Mouse (Mus musculus) monocyte, adult 2 months (primary cell): ENCODE results near the gene Smco3.

Source experiments
- DNase-seq, 2 experiments: peaks; one replicate each; pipeline ENCODE4 v3.0.0; 2022; ENCODE audit warnings: low spot score in 2 of 2, low read depth in 1 of 2

Smco3 gene

GRCm38 (mm10) chr6:136847267-136847666, 12.0 kb upstream of the Smco3 start:
- DNase-seq, result no peak

- no peak for DNase-seq
Observed at GRCm38 (mm10) chr6:136845706-136846480, 10.6 kb upstream of the Smco3 start.

- no peak for DNase-seq
Observed at GRCm38 (mm10) chr6:136844903-136845302, 9.7 kb upstream of the Smco3 start.

GRCm38 (mm10) chr6:136837323-136837722, 2.1 kb upstream of the Smco3 start:
- no peak for DNase-seq

- DNase-seq, result no peak
Observed at GRCm38 (mm10) chr6:136831712-136832111, 3.5 kb downstream of the Smco3 start.

GRCm38 (mm10) chr6:136828681-136829080, 6.6 kb downstream of the Smco3 start:
- no peak for DNase-seq

GRCm38 (mm10) chr6:136827881-136828561, 7.2 kb downstream of the Smco3 start, which contains the start of gene Wbp11:
TSS of gene Wbp11 (minus strand) at chr6:136828233.
- DNase-seq, result peak; percentile 91 to 93

GRCm38 (mm10) chr6:136827516-136827880, 7.8 kb downstream of the Smco3 start, which contains the start of gene BC049715:
TSS of gene BC049715 (plus strand) at chr6:136827626.
- no peak for DNase-seq

- DNase-seq, result no peak
Observed at GRCm38 (mm10) chr6:136827116-136827515, 8.1 kb downstream of the Smco3 start.

- DNase-seq, result no peak
Observed at GRCm38 (mm10) chr6:136824987-136825386, 10.3 kb downstream of the Smco3 start.

GRCm38 (mm10) chr6:136821086-136821485, 14.2 kb downstream of the Smco3 start:
- DNase-seq, result no peak

- DNase-seq, result no peak
Observed at GRCm38 (mm10) chr6:136820381-136820780, 14.9 kb downstream of the Smco3 start.

- no peak for DNase-seq
Observed at GRCm38 (mm10) chr6:136817549-136817948, 17.7 kb downstream of the Smco3 start.

- DNase-seq, result no peak
Observed at GRCm38 (mm10) chr6:136816826-136817225, 18.4 kb downstream of the Smco3 start.

GRCm38 (mm10) chr6:136815381-136815780, 19.9 kb downstream of the Smco3 start:
- no peak for DNase-seq

- no peak for DNase-seq
Observed at GRCm38 (mm10) chr6:136813117-136813516, 22.1 kb downstream of the Smco3 start.

GRCm38 (mm10) chr6:136811196-136811595, 24.1 kb downstream of the Smco3 start:
- DNase-seq, result no peak

GRCm38 (mm10) chr6:136809673-136810072, 25.6 kb downstream of the Smco3 start:
- no peak for DNase-seq

- peak; percentile 66 to 78 for DNase-seq
Observed at GRCm38 (mm10) chr6:136809077-136809476, 26.2 kb downstream of the Smco3 start.

GRCm38 (mm10) chr6:136808631-136809046, 26.6 kb downstream of the Smco3 start:
- peak in 1 of 2 experiments; percentile 59 for DNase-seq

- DNase-seq, result peak; percentile 91 to 95
Observed at GRCm38 (mm10) chr6:136808014-136808417, 27.2 kb downstream of the Smco3 start, which contains the start of gene H2afj. TSS of gene H2afj (plus strand) at chr6:136808244.

- no peak for DNase-seq
Observed at GRCm38 (mm10) chr6:136807395-136808013, 27.7 kb downstream of the Smco3 start.
